Mouse (Mus musculus): Measurements from ENCODE around the gene Pdcl.
A peak's percentile ranks its signal among the peaks of the same experiment; 100 is the strongest.

The Pdcl gene

GRCm38 (mm10) chr2:37358633-37359540 is at the start of gene Pdcl:
Gene Pdcl, minus strand, starts transcription at chr2:37359332.
- DNase-seq (ENCODE audit: low spot score) = peak; percentile 93

GRCm38 (mm10) chr2:37395539-37395938 is 36.4 kb upstream of the Pdcl start:
- no peak for DNase-seq (ENCODE audit: low spot score)

GRCm38 (mm10) chr2:37382921-37383320 is 23.8 kb upstream of the Pdcl start:
- DNase-seq (ENCODE audit: low spot score) = no peak

- no peak for DNase-seq (ENCODE audit: low spot score)
Observed at GRCm38 (mm10) chr2:37380189-37380588, 21.1 kb upstream of the Pdcl start.

GRCm38 (mm10) chr2:37376018-37376417 is 16.9 kb upstream of the Pdcl start:
- DNase-seq (ENCODE audit: low spot score) = no peak

- no peak for DNase-seq (ENCODE audit: low spot score)
Observed at GRCm38 (mm10) chr2:37370651-37371050, 11.5 kb upstream of the Pdcl start.

GRCm38 (mm10) chr2:37359908-37360307 is 776 bp upstream of the Pdcl start:
- DNase-seq (ENCODE audit: low spot score) = no peak

GRCm38 (mm10) chr2:37355571-37355970 is 3.6 kb downstream of the Pdcl start:
- DNase-seq (ENCODE audit: low spot score) = no peak

GRCm38 (mm10) chr2:37351671-37352070 is 7.5 kb downstream of the Pdcl start:
- DNase-seq (ENCODE audit: low spot score) = no peak

- no peak for DNase-seq (ENCODE audit: low spot score)
Observed at GRCm38 (mm10) chr2:37338497-37339187, 20.5 kb downstream of the Pdcl start.

- no peak for DNase-seq (ENCODE audit: low spot score)
Observed at GRCm38 (mm10) chr2:37333321-37333720, 25.8 kb downstream of the Pdcl start.

GRCm38 (mm10) chr2:37326215-37326614 is 32.9 kb downstream of the Pdcl start, which contains the start of gene Olfr368:
Gene Olfr368, plus strand, starts transcription at chr2:37326515.
- no peak for DNase-seq (ENCODE audit: low spot score)

Measured in ovary, adult 18-20 months (tissue).